Comparison of ENCODE assay signal across 26 mouse cellular contexts in the genomic region with DNA sequence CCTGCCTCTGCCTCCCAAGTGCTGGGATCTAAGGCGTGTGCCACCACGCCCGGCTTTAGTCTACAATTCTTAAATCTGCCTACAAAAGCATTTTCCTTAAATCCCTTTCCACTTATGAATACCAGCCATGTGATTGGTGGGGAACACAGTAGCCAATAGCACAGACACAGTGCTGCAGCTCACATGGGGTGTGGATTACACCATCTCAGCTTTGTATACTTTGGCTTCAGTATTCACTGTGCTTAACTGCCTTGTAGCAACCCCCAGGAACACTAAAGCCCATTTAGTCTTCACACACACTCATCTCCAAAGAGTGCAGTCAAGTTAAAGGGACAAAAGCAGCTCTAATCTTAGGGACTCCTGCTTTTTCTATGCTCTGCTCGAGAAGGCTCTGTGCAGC.
DNase-seq lines count a peak whose midpoint lies in the region; ATAC-seq and TF ChIP-seq lines count a peak whose summit lies in the region.
"Had no signal": no experiment of that assay in that cellular context is flagged by ENCODE, and none has a peak within 500 bp of the region (broad histone marks: within the 10 kb centered on the region; RNA-seq: fewer than 3 reads in every experiment).

No protein-coding gene starts in this region.

- peak; percentile 28 for DNase-seq in lung, postnatal 0 days (ENCODE audit: low spot score)
- DNase-seq in lung, postnatal 25 days (ENCODE audit: low spot score): no peak
- DNase-seq in NIH3T3 (ENCODE audit: low read depth): peak; percentile 60
- DNase-seq in fat pad, adult 2 months (ENCODE audit: extremely low read depth, low read depth, low spot score): peak; percentile 92
- DNase-seq in forebrain, embryonic 11.5 days (ENCODE audit: low spot score): no peak
- DNase-seq: adrenal gland, postnatal 10 days; adrenal gland, postnatal 36 days; cerebellum, adult 11 months; cerebellum, adult 2 months; cerebellum, adult 9-11 months; gastrocnemius, postnatal 25 days; heart, postnatal 10 days; heart, postnatal 36 days; kidney, adult 11 months had no signal

- WGBS in lung, postnatal 0 days: 80% methylated on average over 4 of the region's 4 CpGs
- WGBS in forebrain, embryonic 11.5 days: 82% methylated on average over 4 of the region's 4 CpGs

- no peak for TF ChIP-seq CTCF in lung, postnatal 0 days (IDR thresholded peaks at IDR 0.05)

- H3K9me3 ChIP-seq in lung, postnatal 0 days (ENCODE audit: low read length): no peaks in the 10 kb centered on the region
- H3K9me3 ChIP-seq in forebrain, embryonic 11.5 days (ENCODE audit: control insufficient read depth, low read length): no peaks in the 10 kb centered on the region; the same call in 1 of the 2 replicates
- H3K9me3 ChIP-seq: forebrain, embryonic 12.5 days; forebrain, embryonic 15.5 days; heart, embryonic 15.5 days; hindbrain, embryonic 10.5 days; hindbrain, embryonic 13.5 days; intestine, embryonic 15.5 days had no signal

- peak; percentile 51 for ATAC-seq in lung, postnatal 0 days
- ATAC-seq in megakaryocyte, adult 5-6 weeks (ENCODE audit: poor library complexity, severe bottlenecking): no peak
- ATAC-seq in monocyte, adult 5-6 weeks (replicated peaks; ENCODE audit: insufficient number of reproducible peaks, low FRiP score, low TSS enrichment, poor library complexity, severe bottlenecking): no peak
- ATAC-seq in forebrain, embryonic 11.5 days (replicated peaks; ENCODE audit: low FRiP score): no peak
- ATAC-seq: activated CD4-positive, CD25-positive, alpha-beta regulatory T cell, adult 4 months; CD4-positive, CD25-positive, alpha-beta regulatory T cell, adult 4 months; forebrain, embryonic 15.5 days; hindbrain, embryonic 16.5 days; intestine, embryonic 15.5 days had no signal

- TF ChIP-seq EP300 in lung, postnatal 0 days (IDR thresholded peaks at IDR 0.05): no peak

- no peaks in the 10 kb centered on the region for H3K27me3 ChIP-seq in lung, postnatal 0 days (replicated peaks; ENCODE audit: insufficient read depth, low read length)
- H3K27me3 ChIP-seq in forebrain, embryonic 11.5 days (ENCODE audit: control insufficient read depth, insufficient read depth, low read length): no peaks in the 10 kb centered on the region
- H3K27me3 ChIP-seq: forebrain, embryonic 12.5 days; forebrain, embryonic 15.5 days; heart, embryonic 15.5 days; hindbrain, embryonic 13.5 days; intestine, embryonic 15.5 days had no signal

- peaks cover 8% of the 10 kb centered on the region; the same call in 1 of the 2 replicates for H3K4me1 ChIP-seq in lung, postnatal 0 days (ENCODE audit: insufficient read depth, low read depth, low read length)
- H3K4me1 ChIP-seq in forebrain, embryonic 11.5 days (replicated peaks; ENCODE audit: control insufficient read depth, insufficient read depth, low read length): no peaks in the 10 kb centered on the region

- H3K27ac ChIP-seq in lung, postnatal 0 days (ENCODE audit: low read length): no peak overlapping the region
- no peak overlapping the region for H3K27ac ChIP-seq in forebrain, embryonic 11.5 days (ENCODE audit: low read depth, low read length)
- H3K27ac ChIP-seq: forebrain, embryonic 12.5 days; forebrain, embryonic 15.5 days; hindbrain, embryonic 10.5 days; hindbrain, embryonic 13.5 days; intestine, embryonic 15.5 days had no signal

- no peak overlapping the region for H3K4me2 ChIP-seq in lung, postnatal 0 days (replicated peaks; ENCODE audit: low read depth, low read length)
- no peak overlapping the region for H3K4me2 ChIP-seq in forebrain, embryonic 11.5 days (ENCODE audit: low read depth, low read length, severe bottlenecking)
- H3K4me2 ChIP-seq: forebrain, embryonic 12.5 days; forebrain, embryonic 15.5 days; heart, embryonic 11.5 days; heart, embryonic 15.5 days; hindbrain, embryonic 13.5 days; intestine, embryonic 15.5 days had no signal

- no peak overlapping the region for H3K4me3 ChIP-seq in lung, postnatal 0 days (ENCODE audit: low read depth, low read length)
- no peak overlapping the region for H3K4me3 ChIP-seq in forebrain, embryonic 11.5 days (ENCODE audit: low read depth, low read length)
- H3K4me3 ChIP-seq: forebrain, embryonic 12.5 days; forebrain, embryonic 15.5 days; heart, embryonic 15.5 days; hindbrain, embryonic 10.5 days; hindbrain, embryonic 13.5 days; intestine, embryonic 15.5 days had no signal

- H3K36me3 ChIP-seq in lung, postnatal 0 days (ENCODE audit: insufficient read depth, low read length): peaks cover 4% of the 10 kb centered on the region; the same call in 1 of the 2 replicates
- H3K36me3 ChIP-seq in forebrain, embryonic 11.5 days (ENCODE audit: control insufficient read depth, insufficient read depth, low read length): no peaks in the 10 kb centered on the region; the same call in 1 of the 2 replicates
- H3K36me3 ChIP-seq: heart, embryonic 15.5 days; intestine, embryonic 15.5 days had no signal

- no peak overlapping the region for H3K9ac ChIP-seq in lung, postnatal 0 days (replicated peaks; ENCODE audit: low read depth)
- H3K9ac ChIP-seq in forebrain, embryonic 11.5 days (ENCODE audit: low read length): no peak overlapping the region
- H3K9ac ChIP-seq: forebrain, embryonic 12.5 days; forebrain, embryonic 15.5 days; heart, embryonic 15.5 days; hindbrain, embryonic 13.5 days; intestine, embryonic 15.5 days had no signal

Comparison
In these comparisons a context has a peak if more than half of its experiments do, and no peak if none do; other contexts are left out.
1. DNase-seq: peak in lung, postnatal 0 days (single experiment), NIH3T3 (single experiment) and fat pad, adult 2 months (single experiment); none in lung, postnatal 25 days (single experiment) and forebrain, embryonic 11.5 days (single experiment).